Mouse (Mus musculus) cerebral cortex, adult 2 months (tissue): Measurements from ENCODE around the gene Cdk5rap2.

Experiments used
- whole genome bisulfite sequencing: fragments of 180-500 bp; shearing (Covaris S2); methylation state at CpG from one replicate; pipeline ENCODE4 v1.1.7; 2018; 5-methylcytosine and 5-hydroxymethylcytosine counted together

Gene Cdk5rap2

GRCm38 (mm10) chr4:70354448-70354847 is 55.8 kb downstream of the Cdk5rap2 start:
- WGBS = 78% methylated on average over 14 of the region's 14 CpGs

- WGBS = 82% methylated on average over 3 of the region's 3 CpGs
Measured at GRCm38 (mm10) chr4:70353656-70354055, 56.6 kb downstream of the Cdk5rap2 start.

- WGBS = 60% methylated on average over 11 of the region's 11 CpGs
Measured at GRCm38 (mm10) chr4:70335444-70336144, 74.6 kb downstream of the Cdk5rap2 start.

GRCm38 (mm10) chr4:70334995-70335394 is 75.2 kb downstream of the Cdk5rap2 start:
- WGBS = 81% methylated on average over 4 of the region's 4 CpGs

GRCm38 (mm10) chr4:70332981-70333380 is 77.3 kb downstream of the Cdk5rap2 start:
- WGBS = 97% methylated on average over 6 of the region's 6 CpGs

GRCm38 (mm10) chr4:70332576-70332975 is 77.7 kb downstream of the Cdk5rap2 start:
- WGBS = 77% methylated on average over 7 of the region's 7 CpGs

GRCm38 (mm10) chr4:70331181-70331580 is 79.1 kb downstream of the Cdk5rap2 start:
- WGBS = 95% methylated on average over 6 of the region's 6 CpGs

- 96% methylated on average over 9 of the region's 9 CpGs for WGBS
Measured at GRCm38 (mm10) chr4:70328033-70328432, 82.2 kb downstream of the Cdk5rap2 start.

- WGBS = 71% methylated on average over 1 of the region's 1 CpGs
Measured at GRCm38 (mm10) chr4:70327436-70327835, 82.8 kb downstream of the Cdk5rap2 start.

- 85% methylated on average over 1 of the region's 1 CpGs for WGBS
Measured at GRCm38 (mm10) chr4:70321586-70321985, 88.7 kb downstream of the Cdk5rap2 start.

GRCm38 (mm10) chr4:70312170-70312569 is 98.1 kb downstream of the Cdk5rap2 start:
- WGBS = 89% methylated on average over 4 of the region's 4 CpGs

- 41% methylated on average over 5 of the region's 5 CpGs for WGBS
Measured at GRCm38 (mm10) chr4:70311530-70311929, 98.7 kb downstream of the Cdk5rap2 start.

- 39% methylated on average over 4 of the region's 4 CpGs for WGBS
Measured at GRCm38 (mm10) chr4:70307230-70307629, 103.0 kb downstream of the Cdk5rap2 start.

- WGBS = 53% methylated on average over 4 of the region's 4 CpGs
Measured at GRCm38 (mm10) chr4:70303870-70304269, 106.4 kb downstream of the Cdk5rap2 start.

GRCm38 (mm10) chr4:70301187-70301586 is 109.1 kb downstream of the Cdk5rap2 start:
- 70% methylated on average over 9 of the region's 9 CpGs for WGBS

- WGBS = 71% methylated on average over 6 of the region's 6 CpGs
Measured at GRCm38 (mm10) chr4:70289361-70289760, 120.9 kb downstream of the Cdk5rap2 start.

GRCm38 (mm10) chr4:70283163-70283562 is 127.1 kb downstream of the Cdk5rap2 start:
- 75% methylated on average over 9 of the region's 9 CpGs for WGBS

GRCm38 (mm10) chr4:70278882-70279281 is 131.4 kb downstream of the Cdk5rap2 start:
- 69% methylated on average over 4 of the region's 4 CpGs for WGBS

- 95% methylated on average over 3 of the region's 3 CpGs for WGBS
Measured at GRCm38 (mm10) chr4:70278057-70278456, 132.2 kb downstream of the Cdk5rap2 start.

GRCm38 (mm10) chr4:70272943-70273342 is 137.3 kb downstream of the Cdk5rap2 start:
- WGBS = 58% methylated on average over 4 of the region's 4 CpGs

- WGBS = 53% methylated on average over 4 of the region's 4 CpGs
Measured at GRCm38 (mm10) chr4:70272527-70272926, 137.7 kb downstream of the Cdk5rap2 start.

GRCm38 (mm10) chr4:70267213-70267906 is 142.9 kb downstream of the Cdk5rap2 start:
- WGBS = 88% methylated on average over 2 of the region's 2 CpGs

- 60% methylated on average over 6 of the region's 6 CpGs for WGBS
Measured at GRCm38 (mm10) chr4:70265248-70265647, 145.0 kb downstream of the Cdk5rap2 start.
